ENCODE assay signal across 25 mouse cellular contexts in genomic region chr8:61823157-61823556, GRCm38 (mm10).
DNase-seq lines count a peak whose midpoint lies in the region; ATAC-seq and TF ChIP-seq lines count a peak whose summit lies in the region.
"Had no signal": no experiment of that assay in that cellular context is flagged by ENCODE, and none has a peak within 500 bp of the region (broad histone marks: within the 10 kb centered on the region; RNA-seq: fewer than 3 reads in every experiment).

No protein-coding gene starts in this region.

- ATAC-seq in forebrain, embryonic 13.5 days: 0 out of 2 replicates have a peak, but pooled peaks have one; percentile 24
- ATAC-seq in forebrain, embryonic 15.5 days (replicated peaks): no peak
- no peak for ATAC-seq in heart, embryonic 16.5 days (replicated peaks; ENCODE audit: extremely low read depth, insufficient read depth, low FRiP score)
- ATAC-seq in heart, embryonic 12.5 days (ENCODE audit: insufficient number of reproducible peaks, low FRiP score): no peak
- ATAC-seq in liver, embryonic 11.5 days (replicated peaks; ENCODE audit: low FRiP score): no peak
- ATAC-seq: CD4-positive, CD25-positive, alpha-beta regulatory T cell, adult 4 months had no signal

- no peak for TF ChIP-seq CTCF in brain, embryonic 14.5 days (IDR thresholded peaks at IDR 0.05; ENCODE audit: borderline replicate concordance, extremely low read depth, insufficient read depth, insufficient read length)

- H3K4me1 ChIP-seq in forebrain, embryonic 13.5 days: no peaks in the 10 kb centered on the region
- peaks cover 11% of the 10 kb centered on the region for H3K4me1 ChIP-seq in forebrain, embryonic 15.5 days
- H3K4me1 ChIP-seq in heart, embryonic 16.5 days (ENCODE audit: control insufficient read depth, insufficient read depth, low read length): peaks cover 24% of the 10 kb centered on the region
- peaks cover 29% of the 10 kb centered on the region for H3K4me1 ChIP-seq in heart, embryonic 12.5 days (replicated peaks)
- H3K4me1 ChIP-seq in liver, embryonic 11.5 days (replicated peaks; ENCODE audit: control insufficient read depth, insufficient read depth, low read length): peaks cover 2% of the 10 kb centered on the region; the same call in 1 of the 2 replicates

- no peaks in the 10 kb centered on the region for H3K9me3 ChIP-seq in forebrain, embryonic 13.5 days (replicated peaks)
- no peaks in the 10 kb centered on the region for H3K9me3 ChIP-seq in forebrain, embryonic 15.5 days
- H3K9me3 ChIP-seq in heart, embryonic 16.5 days (replicated peaks; ENCODE audit: control insufficient read depth, low read length): no peaks in the 10 kb centered on the region
- no peaks in the 10 kb centered on the region for H3K9me3 ChIP-seq in heart, embryonic 12.5 days (replicated peaks)
- no peaks in the 10 kb centered on the region for H3K9me3 ChIP-seq in liver, embryonic 11.5 days (ENCODE audit: control insufficient read depth, low read length)
- H3K9me3 ChIP-seq: neural tube, embryonic 12.5 days had no signal

- TF ChIP-seq POLR2A in brain, embryonic 14.5 days (IDR thresholded peaks at IDR 0.05; ENCODE audit: borderline replicate concordance, extremely low read depth, insufficient read depth, insufficient read length, poor library complexity, severe bottlenecking): no peak

- no peaks in the 10 kb centered on the region for H3K36me3 ChIP-seq in forebrain, embryonic 13.5 days (ENCODE audit: poor library complexity, severe bottlenecking)
- no peaks in the 10 kb centered on the region for H3K36me3 ChIP-seq in forebrain, embryonic 15.5 days
- H3K36me3 ChIP-seq in heart, embryonic 16.5 days (ENCODE audit: control insufficient read depth, insufficient read depth): peaks cover 3% of the 10 kb centered on the region; the same call in 1 of the 2 replicates
- H3K36me3 ChIP-seq in heart, embryonic 12.5 days: 0 out of 2 replicates have a peak, but pooled peaks cover 8% of the 10 kb centered on the region
- H3K36me3 ChIP-seq in liver, embryonic 11.5 days (ENCODE audit: control insufficient read depth, insufficient read depth, low read length): no peaks in the 10 kb centered on the region
- H3K36me3 ChIP-seq: neural tube, embryonic 12.5 days had no signal

- H3K27ac ChIP-seq in forebrain, embryonic 13.5 days: no peak overlapping the region
- H3K27ac ChIP-seq in forebrain, embryonic 15.5 days (replicated peaks): no peak overlapping the region
- H3K27ac ChIP-seq in heart, embryonic 16.5 days (ENCODE audit: low read length): peak overlapping the region; percentile 27; the same call in 1 of the 2 replicates
- no peak overlapping the region for H3K27ac ChIP-seq in heart, embryonic 12.5 days (ENCODE audit: poor library complexity, severe bottlenecking)
- no peak overlapping the region for H3K27ac ChIP-seq in liver, embryonic 11.5 days (ENCODE audit: low read depth, low read length)
- H3K27ac ChIP-seq: hindbrain, embryonic 14.5 days; left cerebral cortex, adult 2 months; neural tube, embryonic 12.5 days had no signal

- no peaks in the 10 kb centered on the region for H3K27me3 ChIP-seq in forebrain, embryonic 13.5 days
- H3K27me3 ChIP-seq in forebrain, embryonic 15.5 days: no peaks in the 10 kb centered on the region
- H3K27me3 ChIP-seq in heart, embryonic 16.5 days (ENCODE audit: control insufficient read depth, insufficient read depth, low read length): no peaks in the 10 kb centered on the region
- no peaks in the 10 kb centered on the region for H3K27me3 ChIP-seq in heart, embryonic 12.5 days (replicated peaks)
- H3K27me3 ChIP-seq in liver, embryonic 11.5 days (replicated peaks; ENCODE audit: control insufficient read depth, insufficient read depth, low read length): no peaks in the 10 kb centered on the region
- H3K27me3 ChIP-seq: neural tube, embryonic 12.5 days had no signal

- H3K4me2 ChIP-seq in forebrain, embryonic 13.5 days: no peak overlapping the region
- no peak overlapping the region for H3K4me2 ChIP-seq in forebrain, embryonic 15.5 days (replicated peaks)
- no peak overlapping the region for H3K4me2 ChIP-seq in heart, embryonic 16.5 days (ENCODE audit: low read depth, low read length)
- no peak overlapping the region for H3K4me2 ChIP-seq in heart, embryonic 12.5 days
- no peak overlapping the region for H3K4me2 ChIP-seq in liver, embryonic 11.5 days
- H3K4me2 ChIP-seq: hindbrain, embryonic 14.5 days; neural tube, embryonic 12.5 days had no signal

- 50% methylated on average over 5 of the region's 5 CpGs for WGBS in forebrain, embryonic 13.5 days
- 42% methylated on average over 5 of the region's 5 CpGs for WGBS in forebrain, embryonic 15.5 days
- 60% methylated on average over 5 of the region's 5 CpGs for WGBS in heart, embryonic 16.5 days
- 58% methylated on average over 5 of the region's 5 CpGs for WGBS in heart, embryonic 12.5 days
- WGBS in liver, embryonic 11.5 days: 65% methylated on average over 5 of the region's 5 CpGs

- no peak overlapping the region for H3K4me3 ChIP-seq in forebrain, embryonic 13.5 days
- no peak overlapping the region for H3K4me3 ChIP-seq in forebrain, embryonic 15.5 days
- H3K4me3 ChIP-seq in heart, embryonic 16.5 days (ENCODE audit: low read length): no peak overlapping the region
- no peak overlapping the region for H3K4me3 ChIP-seq in heart, embryonic 12.5 days
- no peak overlapping the region for H3K4me3 ChIP-seq in liver, embryonic 11.5 days (ENCODE audit: low read depth, low read length)
- H3K4me3 ChIP-seq: left cerebral cortex, adult 2 months; neural tube, embryonic 12.5 days had no signal

- no peak overlapping the region for H3K9ac ChIP-seq in forebrain, embryonic 13.5 days
- no peak overlapping the region for H3K9ac ChIP-seq in forebrain, embryonic 15.5 days (replicated peaks)
- no peak overlapping the region for H3K9ac ChIP-seq in heart, embryonic 16.5 days (ENCODE audit: low read length)
- no peak overlapping the region for H3K9ac ChIP-seq in heart, embryonic 12.5 days
- no peak overlapping the region for H3K9ac ChIP-seq in liver, embryonic 11.5 days (ENCODE audit: low read depth, low read length)
- H3K9ac ChIP-seq: hindbrain, embryonic 14.5 days; neural tube, embryonic 12.5 days had no signal

- peak; percentile 1 for DNase-seq in layer of hippocampus, adult 9-10 months (ENCODE audit: low spot score)
- DNase-seq in layer of hippocampus, adult 9-11 months: no peak
- DNase-seq in brain, embryonic 14.5 days (ENCODE audit: low read depth): peak; percentile 19
- DNase-seq in liver, embryonic 11.5 days (ENCODE audit: low spot score): no peak
- DNase-seq: adrenal gland, postnatal 14 days; cerebellum, adult 8-10 months; cerebellum, postnatal 36 days; embryo, embryonic 11 days; gastrocnemius, postnatal 36 days; heart, postnatal 14 days; kidney, adult 18-20 months; kidney, postnatal 4 days; liver; lung, postnatal 4 days; right cerebral cortex, adult 18-20 months; right cerebral cortex, postnatal 4 days; thymus, postnatal 36 days had no signal

Comparison
In these comparisons a context has a peak if more than half of its experiments do, and no peak if none do; other contexts are left out.
1. DNase-seq: peak in layer of hippocampus, adult 9-10 months (single experiment) and brain, embryonic 14.5 days (single experiment); none in layer of hippocampus, adult 9-11 months (single experiment) and liver, embryonic 11.5 days (single experiment).